Mouse (Mus musculus) MEL (cell line): ENCODE data around the gene Crat. TPM values are rescaled to one million over a fixed set of nuclear protein-coding genes. Genes with fewer than 3 reads are reported as not detected.

Source experiments
- DNase-seq: peaks from one replicate; pipeline ENCODE4 v3.0.0; 2011; ENCODE audit warnings: low read depth, low spot score
- H3K27ac ChIP-seq: 2 replicates; pipeline ENCODE4 v1.5.1; 2012; ENCODE audit warnings: low read depth, mild to moderate bottlenecking, control low read depth, low read length, moderate library complexity; ENCODE audit not compliant: control insufficient read depth
- H3K27me3 ChIP-seq, 2 experiments: fragments of 150-350 bp in 1 of 2; sonication (generic) in 1 of 2; 2 replicates each; pipeline ENCODE4 v1.6.1; 2012; ENCODE audit warnings: low read length in 2 of 2, mild to moderate bottlenecking in 2 of 2, improper control_type of control experiment in 1 of 2, moderate library complexity in 1 of 2; ENCODE audit not compliant: insufficient read depth in 2 of 2, control insufficient read depth in 1 of 2
- H3K36me3 ChIP-seq, 2 experiments: 2 replicates each; pipeline ENCODE4 v1.6.1; 2012 to 2014; ENCODE audit warnings: low read length in 2 of 2, improper control_type of control experiment in 1 of 2, inconsistent platforms in 1 of 2, mild to moderate bottlenecking in 1 of 2; ENCODE audit not compliant: insufficient read depth in 2 of 2, control insufficient read depth in 1 of 2
- H3K4me1 ChIP-seq, 2 experiments: fragments of 150-350 bp in 1 of 2; sonication (generic) in 1 of 2; 2 replicates each; pipeline ENCODE4 v1.6.1; 2012; ENCODE audit warnings: low read length in 2 of 2, improper control_type of control experiment in 1 of 2, mild to moderate bottlenecking in 1 of 2; ENCODE audit not compliant: insufficient read depth in 2 of 2, control insufficient read depth in 1 of 2
- H3K4me3 ChIP-seq, 2 experiments: fragments of 150-350 bp in 1 of 2; sonication (generic) in 1 of 2; 2 replicates each; pipeline ENCODE4 v1.5.1; 2012; ENCODE audit warnings: low read depth in 2 of 2, low read length in 2 of 2, mild to moderate bottlenecking in 2 of 2, moderate library complexity in 2 of 2, control low read depth in 1 of 2, improper control_type of control experiment in 1 of 2; ENCODE audit not compliant: control insufficient read depth in 1 of 2, insufficient read depth in 1 of 2
- H3K79me2 ChIP-seq: 2 replicates; pipeline ENCODE4 v1.6.1; 2012; ENCODE audit warnings: mild to moderate bottlenecking, low read length, moderate library complexity; ENCODE audit not compliant: control insufficient read depth, poor library complexity, insufficient read depth
- H3K9ac ChIP-seq: 2 replicates; pipeline ENCODE4 v1.6.1; 2012; ENCODE audit warnings: low read depth, mild to moderate bottlenecking, control low read depth, low read length, moderate library complexity; ENCODE audit not compliant: control insufficient read depth, poor library complexity, severe bottlenecking
- H3K9me3 ChIP-seq: fragments of 150-350 bp; sonication (generic); replicated peaks from 2 replicates; pipeline ENCODE4 v1.6.1; 2012; ENCODE audit warnings: mild to moderate bottlenecking, low read length, improper control_type of control experiment, moderate library complexity; ENCODE audit not compliant: insufficient read depth
- BHLHE40 ChIP-seq: IDR thresholded peaks from 2 replicates; pipeline ENCODE4 v1.6.1; 2012; ENCODE audit warnings: low read depth, mild to moderate bottlenecking, inconsistent platforms, low read length, improper control_type of control experiment, borderline replicate concordance
- CTCF ChIP-seq, 3 experiments: IDR thresholded peaks in 2 of 3; conservative IDR thresholded peaks in 1 of 3; 2 replicates each; pipeline ENCODE4 v1.5.1; 2011 to 2012; ENCODE audit warnings: low read length in 3 of 3, low read depth in 2 of 3, mild to moderate bottlenecking in 2 of 3, improper control_type of control experiment in 1 of 3, inconsistent platforms in 1 of 3, mixed read lengths in 1 of 3, moderate library complexity in 1 of 3; ENCODE audit not compliant: control insufficient read depth in 1 of 3, insufficient read depth in 1 of 3, poor library complexity in 1 of 3, severe bottlenecking in 1 of 3
- E2F4 ChIP-seq: IDR thresholded peaks from 2 replicates; pipeline ENCODE4 v1.6.1; 2011; ENCODE audit warnings: low read depth, low read length, improper control_type of control experiment, borderline replicate concordance
- GATA1 ChIP-seq: IDR thresholded peaks from 2 replicates; pipeline ENCODE4 v1.6.1; 2011; ENCODE audit warnings: low read depth, low read length, improper control_type of control experiment
- JUND ChIP-seq: IDR thresholded peaks from 2 replicates; pipeline ENCODE4 v1.6.1; 2011; ENCODE audit warnings: low read depth, mild to moderate bottlenecking, improper control_type of control experiment, low read length
- MAFK ChIP-seq: IDR thresholded peaks from 2 replicates; pipeline ENCODE4 v1.6.1; 2011; ENCODE audit warnings: low read depth, mild to moderate bottlenecking, low read length, improper control_type of control experiment, borderline replicate concordance
- MAX ChIP-seq: IDR thresholded peaks from 2 replicates; pipeline ENCODE4 v1.6.1; 2011; ENCODE audit warnings: low read length, improper control_type of control experiment
- MAZ ChIP-seq: IDR thresholded peaks from 2 replicates; pipeline ENCODE4 v1.6.1; 2012; ENCODE audit warnings: low read depth, mild to moderate bottlenecking, inconsistent platforms, low read length, improper control_type of control experiment
- NELFE ChIP-seq: IDR thresholded peaks from 2 replicates; pipeline ENCODE4 v1.6.1; 2011; ENCODE audit warnings: low read depth, low read length, improper control_type of control experiment
- NRF1 ChIP-seq: IDR thresholded peaks from 2 replicates; pipeline ENCODE4 v1.6.1; 2014; ENCODE audit warnings: low read depth, mild to moderate bottlenecking, inconsistent platforms, low read length, improper control_type of control experiment, moderate library complexity; ENCODE audit not compliant: poor library complexity, insufficient read depth, severe bottlenecking
- POLR2AphosphoS5 ChIP-seq: IDR thresholded peaks from 2 replicates; pipeline ENCODE4 v1.6.1; 2012; ENCODE audit warnings: low read depth, borderline replicate concordance, mild to moderate bottlenecking, inconsistent platforms, low read length, moderate library complexity, mixed read lengths
- RAD21 ChIP-seq: IDR thresholded peaks from 2 replicates; pipeline ENCODE4 v1.6.1; 2011; ENCODE audit warnings: mild to moderate bottlenecking, low read depth, low read length, improper control_type of control experiment
- RCOR1 ChIP-seq: IDR thresholded peaks from 2 replicates; pipeline ENCODE4 v1.6.1; 2012; ENCODE audit warnings: low read depth, mild to moderate bottlenecking, inconsistent platforms, low read length, improper control_type of control experiment
- SIN3A ChIP-seq: IDR thresholded peaks from 2 replicates; pipeline ENCODE4 v1.6.1; 2012; ENCODE audit warnings: low read length, improper control_type of control experiment, inconsistent platforms
- SMC3 ChIP-seq: IDR thresholded peaks from 2 replicates; pipeline ENCODE4 v1.6.1; 2011; ENCODE audit warnings: low read depth, low read length, improper control_type of control experiment
- TAL1 ChIP-seq: IDR thresholded peaks from 2 replicates; pipeline ENCODE4 v1.6.1; 2012; ENCODE audit warnings: mild to moderate bottlenecking, inconsistent platforms, low read length, moderate library complexity, mixed read lengths
- USF1 ChIP-seq: IDR thresholded peaks from 2 replicates; pipeline ENCODE4 v1.6.1; 2014; ENCODE audit warnings: low read depth, mild to moderate bottlenecking, inconsistent platforms, low read length, improper control_type of control experiment, moderate library complexity
- ZKSCAN1 ChIP-seq: IDR thresholded peaks from 2 replicates; pipeline ENCODE4 v1.6.1; 2012; ENCODE audit warnings: low read depth, mild to moderate bottlenecking, inconsistent platforms, low read length, improper control_type of control experiment, moderate library complexity
- ZMIZ1 ChIP-seq: IDR thresholded peaks from 2 replicates; pipeline ENCODE4 v1.6.1; 2012; ENCODE audit warnings: low read depth, mild to moderate bottlenecking, inconsistent platforms, low read length, improper control_type of control experiment, moderate library complexity
- ZNF384 ChIP-seq: IDR thresholded peaks from 2 replicates; pipeline ENCODE4 v1.6.1; 2012; ENCODE audit warnings: low read depth, mild to moderate bottlenecking, inconsistent platforms, low read length, improper control_type of control experiment
- polyA plus RNA-seq, 2 experiments: library from polyadenylated mRNA; stranded (reverse) in 1 of 2; unstranded in 1 of 2; fragments of >175 nt in 1 of 2; fragments of >200 nt in 1 of 2; gene quantifications; 2 replicates each; pipeline versions ENCODE4 v1.2.1 to v1.2.4; 2012; ENCODE audit warnings: low replicate concordance in 2 of 2, low read depth in 1 of 2; ENCODE audit not compliant: insufficient read length in 2 of 2, insufficient read depth in 1 of 2, missing spikeins in 1 of 2
- total RNA-seq: library from RNA; depleted of rRNA; stranded (reverse); fragments of 300-350 nt; gene quantifications from 2 replicates; pipeline ENCODE4 v1.2.3, GENCODE M21; 2012

Gene Crat
- total and polyA plus RNA-seq, 3 experiments, result 22.0 to 93.9 TPM; not detected in 1

DNA sequence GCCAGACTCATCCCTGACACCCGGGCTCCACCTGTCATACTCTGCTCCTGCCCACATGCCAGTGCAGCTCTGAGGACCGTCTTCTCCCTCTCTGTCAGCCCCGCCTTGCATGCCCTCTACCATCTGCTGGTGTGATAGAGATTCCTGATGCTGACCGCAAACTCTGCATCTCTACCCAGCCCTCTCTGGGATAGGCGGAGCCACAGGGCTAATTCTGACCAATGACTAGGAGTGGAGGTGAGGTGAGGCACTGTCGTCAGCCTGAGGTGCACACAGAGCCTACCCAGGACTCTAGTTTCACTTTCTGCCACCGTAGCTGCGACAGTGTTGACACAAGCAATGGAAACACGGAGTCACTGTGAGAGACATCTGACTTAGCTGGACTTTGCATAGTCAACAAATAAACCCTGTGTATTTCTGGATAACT, 48.3 kb upstream of the Crat start (continued):
- 0 out of 2 replicates have a peak, but pooled peaks have one; percentile 13 for TF ChIP-seq GATA1
- no peak for TF ChIP-seq NRF1
- TF ChIP-seq TAL1, result peak; percentile 67
- TF ChIP-seq SIN3A, result peak; percentile 77
- TF ChIP-seq RCOR1, result peak; percentile 51; the same call in 1 of the 2 replicates
- peak; percentile 62; the same call in 1 of the 2 replicates for TF ChIP-seq POLR2AphosphoS5
- 0 out of 2 replicates have a peak, but pooled peaks have one; percentile 27 for TF ChIP-seq USF1

DNA sequence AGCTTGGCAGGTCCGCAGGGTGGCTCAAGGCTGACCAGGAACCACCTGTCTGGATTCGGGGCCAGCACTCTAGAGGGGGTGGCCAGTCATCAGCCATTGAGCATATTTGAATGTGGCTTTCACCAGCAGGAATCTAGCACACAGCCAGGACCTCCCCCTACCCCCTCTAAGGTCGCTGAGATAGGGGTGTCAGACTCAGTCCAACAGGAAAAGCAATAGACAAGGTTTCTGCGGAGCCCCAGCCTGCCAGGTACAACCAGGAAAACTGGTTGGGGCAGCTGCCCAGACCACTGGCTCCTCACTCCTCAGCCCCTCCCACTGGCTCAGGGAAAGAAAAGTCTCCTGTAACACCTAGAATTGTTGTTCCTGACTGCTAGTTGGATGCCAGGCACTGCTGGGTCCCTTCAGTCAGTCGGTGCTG, 47.7 kb upstream of the Crat start:
- Histone ChIP-seq H3K9ac (no peak overlapping the region), H3K36me3 (0 out of 4 replicates have a peak, but pooled peaks cover 0 to 2% of the 10 kb centered on the region in 2 experiments), H3K79me2 (no peaks in the 10 kb centered on the region)
- no peak for DNase-seq
- no peak for TF ChIP-seq RAD21
- TF ChIP-seq NELFE, result no peak
- TF ChIP-seq ZMIZ1, result no peak
- no peak for TF ChIP-seq E2F4
- TF ChIP-seq USF1, result no peak
- no peak for TF ChIP-seq SMC3
- TF ChIP-seq MAZ, result no peak
- no peak for TF ChIP-seq MAFK
- no peak for TF ChIP-seq BHLHE40
- TF ChIP-seq, all 39 proteins: peak for 0
- H3K27ac ChIP-seq, result no peak overlapping the region
- no peaks in the 10 kb centered on the region for H3K9me3 ChIP-seq
- H3K27me3 ChIP-seq, result no peaks in the 10 kb centered on the region
- peaks cover 0 to 3% of the 10 kb centered on the region in 2 experiments; a peak in 1 of 4 replicates for H3K4me1 ChIP-seq
- peak overlapping the region in 1 of 2 experiments; percentile 79; a peak in 1 of 4 replicates for H3K4me3 ChIP-seq

DNA sequence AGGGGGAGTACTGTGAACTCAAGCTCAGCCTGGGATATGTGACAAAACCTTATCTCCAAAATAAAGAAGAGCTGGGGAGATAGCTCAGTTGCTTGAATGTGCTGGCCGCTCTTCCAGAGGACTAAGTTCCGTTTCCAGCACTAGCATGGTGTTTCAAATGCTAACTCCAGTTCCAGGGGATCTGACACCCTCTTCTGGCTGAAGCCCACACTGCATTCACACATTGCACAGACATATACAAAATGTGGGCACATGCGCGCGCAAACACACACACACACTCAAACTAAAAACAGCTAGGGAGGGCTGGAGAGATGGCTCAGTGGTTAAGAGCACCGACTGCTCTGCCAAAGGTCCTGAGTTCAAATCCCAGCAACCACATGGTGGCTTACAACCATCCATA, 43.6 kb upstream of the Crat start:
- Histone ChIP-seq H3K27me3 (no peaks in the 10 kb centered on the region), H3K36me3 (peaks cover 0 to 3% of the 10 kb centered on the region in 2 experiments; a peak in 3 of 4 replicates), H3K4me1 (peaks cover 0 to 6% of the 10 kb centered on the region in 2 experiments; a peak in 3 of 4 replicates)
- TF ChIP-seq RAD21, result peak; percentile 3
- TF ChIP-seq MAZ, result no peak
- TF ChIP-seq ZMIZ1, result no peak
- TF ChIP-seq ZNF384, result no peak
- no peak for TF ChIP-seq MAFK
- TF ChIP-seq NELFE, result no peak
- TF ChIP-seq TAL1, result no peak
- TF ChIP-seq ZKSCAN1, result no peak
- TF ChIP-seq MAX, result no peak
- TF ChIP-seq NRF1, result no peak
- no peak for TF ChIP-seq JUND
- peak in 1 of 3 experiments; percentile 34; a peak in 2 of 6 replicates for TF ChIP-seq CTCF (IDR thresholded peaks at IDR 0.05 in 2 of 3, conservative IDR thresholded peaks at IDR 0.05 in 1 of 3; ENCODE audit: control insufficient read depth in 1 of 3, insufficient read depth in 1 of 3, low read depth in 2 of 3, low read length in 3 of 3, poor library complexity in 1 of 3, severe bottlenecking in 1 of 3)
- TF ChIP-seq, all 39 proteins: peak for 2
- H3K27ac ChIP-seq, result no peak overlapping the region
- no peak overlapping the region for H3K4me3 ChIP-seq
- DNase-seq, result peak; percentile 32
- no peaks in the 10 kb centered on the region for H3K9me3 ChIP-seq
- H3K79me2 ChIP-seq, result no peaks in the 10 kb centered on the region
- H3K9ac ChIP-seq, result no peak overlapping the region
